Mouse (Mus musculus): ENCODE results near the gene Tbr1. TPM values are rescaled to one million over a fixed set of nuclear protein-coding genes. Genes with fewer than 3 reads are reported as not detected.

The Tbr1 gene
- total RNA-seq, 1 experiment from 2014 or later, result not detected

DNA sequence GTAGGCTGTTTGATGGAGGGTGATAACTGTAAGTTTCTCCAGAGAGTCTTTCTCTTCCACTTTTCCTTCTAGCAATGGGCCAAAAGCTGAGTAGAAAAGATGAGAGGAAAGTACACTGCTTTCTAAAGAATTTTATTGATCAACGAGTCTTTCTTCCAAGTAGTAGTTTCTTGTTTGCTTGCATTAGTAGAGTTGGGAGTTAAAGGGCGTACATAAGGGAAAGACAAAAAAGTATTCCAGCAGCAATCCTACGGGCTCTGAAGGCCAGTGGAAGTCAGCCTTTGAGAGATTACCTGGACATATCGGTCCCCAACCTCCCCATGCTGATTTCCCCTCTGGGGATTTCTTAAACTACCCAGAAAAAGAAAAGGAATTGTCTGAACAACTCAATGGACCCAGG lies 8.0 kb downstream of the Tbr1 start:
- ATAC-seq (replicated peaks; ENCODE audit: insufficient number of reproducible peaks, low FRiP score, low TSS enrichment, poor library complexity, severe bottlenecking), result no peak

DNA sequence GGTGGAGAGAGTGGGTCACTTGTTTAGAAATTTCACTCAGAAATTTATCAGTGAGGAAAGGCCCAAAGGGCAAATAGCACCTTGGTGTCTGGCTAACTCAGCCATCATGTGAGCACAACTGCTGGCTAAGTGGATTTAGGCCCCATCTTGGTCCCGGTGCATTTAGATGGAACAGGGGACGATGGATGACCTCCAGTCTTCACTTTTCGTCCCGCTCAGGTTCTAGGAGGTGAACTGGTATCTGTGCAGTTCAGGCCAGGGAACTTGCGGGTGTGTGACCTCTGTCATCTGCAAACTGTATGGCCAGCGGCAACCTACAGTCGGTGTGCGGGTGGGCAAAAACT lies 8.4 kb downstream of the Tbr1 start:
- no peak for ATAC-seq (replicated peaks; ENCODE audit: insufficient number of reproducible peaks, low FRiP score, low TSS enrichment, poor library complexity, severe bottlenecking)

DNA sequence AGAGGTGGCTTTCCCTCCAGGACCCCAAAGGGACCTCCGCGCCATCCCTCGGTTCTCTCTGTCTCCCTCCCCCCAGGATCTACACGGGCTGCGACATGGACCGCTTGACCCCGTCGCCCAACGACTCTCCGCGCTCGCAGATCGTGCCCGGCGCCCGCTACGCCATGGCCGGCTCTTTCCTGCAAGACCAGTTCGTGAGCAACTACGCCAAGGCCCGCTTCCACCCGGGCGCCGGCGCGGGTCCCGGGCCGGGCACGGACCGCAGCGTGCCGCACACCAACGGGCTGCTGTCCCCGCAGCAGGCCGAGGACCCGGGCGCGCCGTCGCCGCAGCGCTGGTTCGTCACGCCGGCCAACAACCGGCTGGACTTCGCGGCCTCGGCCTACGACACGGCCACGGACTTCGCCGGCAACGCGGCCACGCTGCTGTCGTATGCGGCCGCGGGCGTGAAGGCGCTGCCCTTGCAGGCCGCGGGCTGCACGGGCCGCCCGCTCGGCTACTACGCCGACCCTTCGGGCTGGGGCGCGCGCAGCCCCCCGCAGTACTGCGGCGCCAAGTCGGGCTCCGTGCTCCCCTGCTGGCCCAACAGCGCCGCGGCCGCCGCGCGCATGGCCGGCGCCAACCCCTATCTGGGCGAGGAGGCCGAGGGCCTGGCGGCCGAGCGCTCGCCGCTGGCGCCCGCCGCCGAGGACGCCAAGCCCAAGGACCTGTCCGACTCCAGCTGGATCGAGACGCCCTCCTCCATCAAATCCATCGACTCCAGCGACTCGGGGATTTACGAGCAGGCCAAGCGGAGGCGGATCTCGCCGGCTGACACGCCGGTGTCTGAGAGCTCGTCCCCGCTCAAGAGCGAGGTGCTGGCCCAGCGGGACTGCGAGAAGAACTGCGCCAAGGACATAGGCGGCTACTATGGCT lies 9.0 kb downstream of the Tbr1 start:
- no peak for ATAC-seq (replicated peaks; ENCODE audit: insufficient number of reproducible peaks, low FRiP score, low TSS enrichment, poor library complexity, severe bottlenecking)

DNA sequence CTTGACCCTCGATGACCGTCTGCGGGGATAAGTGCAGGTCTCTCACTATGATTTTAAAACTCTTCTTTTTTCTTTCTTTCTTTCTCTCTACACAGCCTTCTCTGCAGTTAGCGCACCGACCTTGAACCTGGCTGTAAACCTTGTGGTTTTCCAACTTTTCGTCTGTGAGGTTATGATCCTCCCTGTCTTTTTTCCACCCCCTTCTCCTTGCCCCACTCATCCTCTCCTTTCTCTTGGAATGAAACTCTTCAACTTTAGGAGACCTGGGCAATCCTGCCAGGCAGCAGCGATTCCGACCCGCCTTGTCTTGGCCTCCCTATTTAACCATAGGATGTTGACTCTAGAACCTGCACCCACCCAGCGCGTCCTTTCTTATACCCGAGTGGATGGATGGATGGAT lies 9.8 kb downstream of the Tbr1 start:
- no peak for ATAC-seq (replicated peaks; ENCODE audit: insufficient number of reproducible peaks, low FRiP score, low TSS enrichment, poor library complexity, severe bottlenecking)

DNA sequence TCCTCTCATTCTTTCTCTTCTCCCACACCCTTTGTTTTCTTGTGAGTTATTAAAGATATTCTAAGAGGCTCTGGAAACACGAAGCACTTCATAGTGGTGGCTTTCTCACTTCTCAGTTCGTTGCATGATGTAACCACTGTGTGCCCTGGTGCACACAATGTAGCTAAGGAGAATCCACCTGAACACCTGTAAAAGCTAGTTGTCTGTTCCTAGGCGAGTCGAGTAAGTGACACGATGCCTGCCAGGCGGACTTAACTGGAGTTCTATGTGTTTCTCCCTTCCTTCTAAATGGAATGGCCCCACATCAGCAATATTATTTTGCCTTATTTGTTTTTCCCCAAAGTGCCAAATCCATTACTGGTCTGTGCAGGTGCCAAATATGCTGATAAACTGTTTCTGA lies 10.4 kb downstream of the Tbr1 start:
- ATAC-seq (replicated peaks; ENCODE audit: insufficient number of reproducible peaks, low FRiP score, low TSS enrichment, poor library complexity, severe bottlenecking), result no peak

DNA sequence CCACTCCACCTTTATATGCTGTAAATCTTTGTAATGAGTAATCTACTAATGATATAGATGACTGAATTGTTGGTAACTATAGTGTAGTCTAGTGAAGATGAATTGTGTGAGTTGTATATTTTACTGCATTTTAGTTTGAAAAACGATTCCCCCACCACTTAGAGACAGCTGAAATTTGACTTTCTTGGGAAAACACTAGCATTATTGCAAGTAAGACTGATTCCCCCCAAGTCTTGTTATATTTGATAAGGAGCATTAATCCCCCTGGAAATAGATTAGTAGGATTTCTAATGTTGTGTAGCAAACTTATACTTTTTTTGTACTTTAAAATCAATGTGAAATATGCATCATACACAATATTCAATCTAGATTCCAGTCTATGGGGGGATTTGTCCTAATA lies 10.8 kb downstream of the Tbr1 start:
- ATAC-seq (replicated peaks; ENCODE audit: insufficient number of reproducible peaks, low FRiP score, low TSS enrichment, poor library complexity, severe bottlenecking), result no peak

DNA sequence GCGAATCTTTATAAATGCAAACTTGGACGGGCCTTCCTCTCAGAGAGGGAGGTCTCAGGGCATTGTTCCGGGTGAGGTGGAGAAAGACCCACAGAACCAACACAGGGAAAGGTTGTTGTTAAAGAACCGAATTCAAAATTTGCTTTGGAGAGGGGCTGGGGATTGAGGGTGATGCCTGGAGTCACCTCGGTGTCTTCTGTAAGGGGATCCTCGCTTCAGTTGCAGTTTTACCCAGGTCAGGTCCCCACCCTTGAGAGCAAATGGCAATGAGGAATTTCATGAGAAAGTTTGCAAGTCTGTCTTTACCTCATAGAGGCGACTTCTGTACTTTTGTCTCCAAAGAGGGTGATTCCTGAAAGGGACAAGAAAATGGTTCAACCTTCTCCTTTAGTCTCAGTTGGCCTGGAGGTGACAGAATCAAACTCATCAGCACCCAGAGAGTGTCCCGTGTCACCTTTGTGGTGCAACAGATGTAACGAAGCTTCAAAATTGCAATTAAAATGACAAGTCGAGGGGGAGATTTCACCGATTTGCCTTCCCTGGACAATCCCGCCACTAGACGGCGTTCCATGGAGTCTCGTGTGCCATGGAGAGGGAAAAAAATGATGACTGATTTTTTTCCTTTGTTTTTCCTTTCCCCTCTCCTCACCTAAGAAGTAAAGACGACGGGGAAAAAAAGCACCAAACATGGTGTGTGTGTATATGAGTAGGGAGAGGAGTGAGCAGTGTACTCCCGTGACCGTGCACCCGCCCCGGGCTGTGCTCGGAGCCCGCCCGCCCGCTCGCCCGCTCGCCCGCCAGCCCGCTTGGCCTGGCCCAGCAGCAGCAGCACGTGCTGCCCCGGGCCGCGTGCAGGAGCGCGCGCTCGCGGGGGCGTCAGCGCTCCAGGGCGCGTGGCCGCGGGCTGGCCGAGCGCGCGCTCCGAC lies 12.1 kb downstream of the Tbr1 start:
- no peak for ATAC-seq (replicated peaks; ENCODE audit: insufficient number of reproducible peaks, low FRiP score, low TSS enrichment, poor library complexity, severe bottlenecking)

DNA sequence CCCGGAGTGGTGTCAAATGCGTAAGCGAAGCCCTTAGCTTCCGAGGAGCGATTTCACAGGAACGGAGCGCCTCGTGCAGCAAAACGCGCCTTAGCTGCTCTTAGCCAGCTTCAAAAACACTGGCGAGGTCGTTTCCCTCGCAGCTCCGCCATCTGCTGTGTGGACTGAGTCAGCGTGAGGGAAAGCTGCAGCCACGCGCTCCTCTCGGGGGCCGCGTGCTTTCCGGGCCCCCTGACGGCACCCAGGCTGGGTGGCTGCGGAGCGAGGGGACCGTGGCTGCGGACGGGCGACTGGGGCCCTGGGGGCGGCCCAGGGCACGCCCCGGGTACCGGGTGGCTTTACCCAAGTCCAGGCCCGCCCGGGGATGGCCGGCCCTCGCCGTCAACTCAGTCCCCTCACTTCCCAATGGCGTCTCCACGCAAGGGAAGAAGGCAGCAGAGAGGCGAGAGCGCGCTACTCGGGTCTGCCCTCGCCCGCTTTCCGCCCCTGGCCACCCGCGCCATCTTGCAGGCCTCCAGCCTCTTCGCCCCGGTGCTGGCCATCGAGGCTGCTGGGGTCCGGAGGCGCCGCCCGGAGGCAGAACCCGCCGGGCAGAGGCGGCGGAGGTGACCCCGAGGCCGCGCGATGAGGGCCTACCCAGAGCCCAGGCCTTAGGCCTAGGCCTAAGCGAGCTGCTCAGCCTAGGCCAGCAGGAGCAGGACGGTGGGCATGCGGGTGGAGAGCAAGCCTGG lies 13.0 kb downstream of the Tbr1 start:
- ATAC-seq (replicated peaks; ENCODE audit: insufficient number of reproducible peaks, low FRiP score, low TSS enrichment, poor library complexity, severe bottlenecking), result no peak

DNA sequence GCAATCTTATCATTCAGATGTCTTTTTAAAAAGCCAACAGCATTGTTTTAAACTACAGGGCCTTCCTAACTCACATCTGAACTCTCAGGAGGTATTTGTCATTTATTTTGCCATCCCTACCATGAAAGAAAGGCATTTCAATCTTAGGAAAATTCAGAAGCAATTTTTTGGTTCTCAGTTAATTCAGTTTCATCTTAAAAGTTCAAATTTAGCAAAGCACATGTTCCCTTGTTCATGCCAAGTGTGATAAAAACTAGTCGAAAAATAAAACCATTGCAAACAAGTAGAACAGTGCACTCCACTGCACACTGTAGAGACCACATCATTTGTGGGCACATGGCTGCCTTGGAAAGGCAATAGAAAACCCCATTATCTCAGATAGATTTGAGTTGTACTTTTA lies 15.5 kb downstream of the Tbr1 start:
- no peak for ATAC-seq (replicated peaks; ENCODE audit: insufficient number of reproducible peaks, low FRiP score, low TSS enrichment, poor library complexity, severe bottlenecking)

DNA sequence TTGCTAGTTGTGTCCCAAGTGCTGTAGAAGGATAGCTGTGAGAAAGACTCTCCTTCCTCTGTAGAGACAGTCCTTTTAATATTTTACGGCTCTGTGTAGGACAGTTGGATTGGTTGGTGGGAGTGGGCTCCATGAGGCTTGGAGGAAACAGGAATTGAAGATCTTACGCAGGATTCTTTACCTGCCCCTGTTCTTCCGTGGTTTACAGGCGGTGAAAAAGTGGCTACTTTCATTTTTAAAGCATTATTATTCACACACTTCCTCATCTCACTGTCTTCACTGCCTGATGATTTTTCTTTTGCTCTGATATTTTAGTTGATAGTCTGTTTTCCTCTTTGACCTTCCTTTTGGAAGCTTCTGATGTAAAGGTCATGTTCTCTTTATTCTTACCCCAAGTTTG lies 17.5 kb downstream of the Tbr1 start:
- ATAC-seq (replicated peaks; ENCODE audit: insufficient number of reproducible peaks, low FRiP score, low TSS enrichment, poor library complexity, severe bottlenecking), result no peak

DNA sequence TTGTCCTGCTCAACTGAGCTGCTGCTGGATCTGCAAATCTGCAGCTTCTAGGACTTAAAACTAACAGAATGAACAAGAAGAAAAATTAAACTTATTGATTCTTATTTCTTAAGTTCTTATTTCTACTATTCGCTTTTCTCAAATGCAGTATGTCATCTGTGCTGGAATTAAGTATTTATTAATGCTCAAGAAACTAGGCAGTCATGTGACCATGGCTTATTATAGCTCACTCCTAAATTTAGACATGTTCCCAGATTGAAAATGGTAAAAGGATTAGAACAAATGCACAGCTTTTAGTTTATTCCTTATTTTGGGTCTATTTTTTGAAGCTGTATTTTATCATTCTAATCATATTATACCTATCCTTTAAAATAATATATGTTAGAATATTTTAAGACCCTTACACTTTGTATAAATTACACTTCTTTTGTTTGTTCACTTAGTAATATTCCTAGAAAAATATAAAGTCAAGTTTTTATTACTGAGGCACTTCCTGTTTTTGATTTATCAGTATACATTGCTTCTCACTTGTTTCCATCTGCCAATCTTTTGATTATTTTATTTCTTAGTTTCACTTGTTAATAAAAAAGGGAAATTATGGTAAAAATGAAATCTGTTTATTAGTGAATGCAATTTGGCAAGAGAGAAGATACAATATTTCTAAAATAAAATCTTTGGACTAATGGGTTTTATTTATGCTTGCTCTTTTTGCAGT lies 20.9 kb downstream of the Tbr1 start:
- ATAC-seq (replicated peaks; ENCODE audit: insufficient number of reproducible peaks, low FRiP score, low TSS enrichment, poor library complexity, severe bottlenecking), result no peak

DNA sequence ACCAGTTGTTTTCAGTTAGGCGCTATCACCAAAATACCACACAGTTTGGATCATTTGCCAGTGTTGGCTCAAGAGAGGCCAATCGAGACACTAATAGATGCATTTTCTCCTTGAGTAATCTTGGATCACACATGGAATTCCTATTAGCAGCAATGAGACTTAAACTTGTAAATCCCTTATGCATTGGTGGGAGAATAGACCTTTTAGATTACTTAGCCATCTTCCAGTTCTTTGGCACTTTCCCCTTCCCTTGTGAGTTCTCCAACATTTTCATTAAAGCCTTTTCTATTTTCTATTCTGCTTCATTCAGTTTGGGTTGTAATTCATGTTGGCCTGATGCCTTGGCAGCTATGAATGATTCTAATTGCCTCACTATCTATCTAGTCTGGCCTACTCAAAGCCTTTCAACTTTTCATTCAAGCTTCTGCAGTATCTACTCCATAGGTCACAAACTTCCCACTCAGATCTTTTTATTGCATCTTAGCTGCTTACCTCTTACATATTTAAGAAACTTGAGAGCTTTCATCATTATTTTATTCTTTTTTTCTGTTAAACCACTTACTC lies 34.6 kb downstream of the Tbr1 start:
- ATAC-seq (replicated peaks; ENCODE audit: insufficient number of reproducible peaks, low FRiP score, low TSS enrichment, poor library complexity, severe bottlenecking), result no peak

Other genes starting within 250 kb of the Tbr1 start
- gene Tank, start 224.3 kb upstream of the Tbr1 start, total RNA-seq (2017), result 112 to 165 TPM (median 154 TPM) in 3 replicates
- 152 to 196 TPM (median 170 TPM) in 3 replicates for gene Psmd14, start 91.2 kb upstream of the Tbr1 start, total RNA-seq (2017)
- gene Slc4a10, start 243.5 kb downstream of the Tbr1 start, total RNA-seq (2017), result not detected in 3 replicates